8 mouse cellular contexts compared by ENCODE assay signal in genomic region chr5:139377468-139378270, GRCm38 (mm10). TPM values are rescaled to one million over a fixed set of nuclear protein-coding genes. Genes with fewer than 3 reads are reported as not detected.
DNase-seq lines count a peak whose midpoint lies in the region; ATAC-seq and TF ChIP-seq lines count a peak whose summit lies in the region.

Gene Gpr146 (plus strand): TSS chr5:139377697.

- no peak for ATAC-seq in heart, embryonic 12.5 days (ENCODE audit: insufficient number of reproducible peaks, low FRiP score)
- no peak for ATAC-seq in kidney, postnatal 0 days (replicated peaks; ENCODE audit: low FRiP score, low read depth)
- ATAC-seq in liver, postnatal 0 days: no peak

- TF ChIP-seq EP300 in liver, postnatal 0 days (IDR thresholded peaks at IDR 0.05; ENCODE audit: low read depth): no peak

- no peak for TF ChIP-seq CTCF in bone marrow, adult 2 months (IDR thresholded peaks at IDR 0.05; ENCODE audit: control insufficient read depth, insufficient read depth, low read length)
- no peak for TF ChIP-seq CTCF in kidney, postnatal 0 days (IDR thresholded peaks at IDR 0.05; ENCODE audit: low read depth)
- no peak for TF ChIP-seq CTCF in liver, postnatal 0 days (IDR thresholded peaks at IDR 0.05; ENCODE audit: low read depth)

- peak within 1 kb of the TSS; percentile 77 for H3K27ac ChIP-seq in bone marrow, adult 2 months (ENCODE audit: control insufficient read depth, insufficient read depth, low read depth, low read length, poor library complexity)
- peak within 1 kb of the TSS; percentile 97 for H3K27ac ChIP-seq in heart, embryonic 12.5 days (ENCODE audit: poor library complexity, severe bottlenecking)
- peak within 1 kb of the TSS; percentile 95 for H3K27ac ChIP-seq in kidney, postnatal 0 days
- peak within 1 kb of the TSS; percentile 99 for H3K27ac ChIP-seq in liver, postnatal 0 days (ENCODE audit: low read depth)

- no peaks in the 10 kb centered on the region for H3K27me3 ChIP-seq in heart, embryonic 12.5 days (replicated peaks)
- H3K27me3 ChIP-seq in kidney, postnatal 0 days (ENCODE audit: insufficient read depth, low read length): no peaks in the 10 kb centered on the region
- H3K27me3 ChIP-seq in liver, postnatal 0 days (ENCODE audit: insufficient read depth, low read length): no peaks in the 10 kb centered on the region

- peaks cover 18% of the 10 kb centered on the region for H3K4me1 ChIP-seq in bone marrow, adult 2 months (ENCODE audit: control insufficient read depth, insufficient read depth, low read length)
- H3K4me1 ChIP-seq in heart, embryonic 12.5 days (replicated peaks): peaks cover 75% of the 10 kb centered on the region
- H3K4me1 ChIP-seq in kidney, postnatal 0 days (replicated peaks; ENCODE audit: insufficient read depth, low read length): peaks cover 49% of the 10 kb centered on the region
- H3K4me1 ChIP-seq in liver, postnatal 0 days (ENCODE audit: insufficient read depth): peaks cover 74% of the 10 kb centered on the region

- H3K9me3 ChIP-seq in heart, embryonic 12.5 days (replicated peaks): no peaks in the 10 kb centered on the region
- H3K9me3 ChIP-seq in kidney, postnatal 0 days (replicated peaks; ENCODE audit: low read length): no peaks in the 10 kb centered on the region
- no peaks in the 10 kb centered on the region for H3K9me3 ChIP-seq in liver, postnatal 0 days (ENCODE audit: low read length)

- H3K36me3 ChIP-seq in heart, embryonic 12.5 days: no peaks in the 10 kb centered on the region
- no peaks in the 10 kb centered on the region for H3K36me3 ChIP-seq in kidney, postnatal 0 days (ENCODE audit: insufficient read depth, low read length)
- H3K36me3 ChIP-seq in liver, postnatal 0 days (replicated peaks; ENCODE audit: insufficient read depth, low read length): no peaks in the 10 kb centered on the region

- H3K4me2 ChIP-seq in heart, embryonic 12.5 days: peak within 1 kb of the TSS; percentile 89
- 0 out of 2 replicates have a peak within 1 kb of the TSS, but pooled peaks have one; percentile 13 for H3K4me2 ChIP-seq in kidney, postnatal 0 days (ENCODE audit: low read length)
- peak within 1 kb of the TSS; percentile 82 for H3K4me2 ChIP-seq in liver, postnatal 0 days (ENCODE audit: low read depth, low read length)

- peak within 1 kb of the TSS; percentile 46; the same call in 1 of the 2 replicates for H3K9ac ChIP-seq in heart, embryonic 12.5 days
- H3K9ac ChIP-seq in kidney, postnatal 0 days (ENCODE audit: low read depth, low read length): peak within 1 kb of the TSS; percentile 8; the same call in 1 of the 2 replicates
- peak within 1 kb of the TSS; percentile 40; the same call in 1 of the 2 replicates for H3K9ac ChIP-seq in liver, postnatal 0 days (replicated peaks)

- DNase-seq in right cerebral cortex, postnatal 4 days: peak; percentile 45
- no peak for DNase-seq in right cerebral cortex, adult 2 months (ENCODE audit: low spot score in 2 of 2)
- peak; percentile 73 for DNase-seq in kidney, postnatal 0 days (ENCODE audit: low spot score)
- DNase-seq in liver, postnatal 0 days: peak; percentile 51
- DNase-seq in thymus, postnatal 14 days: peak; percentile 55
- DNase-seq in right cerebral cortex, postnatal 36 days (ENCODE audit: low spot score in 2 of 2): no peak

- 0 out of 2 replicates have a peak, but pooled peaks have one; percentile 39 for TF ChIP-seq POLR2A in bone marrow, adult 2 months (IDR thresholded peaks at IDR 0.05; ENCODE audit: borderline replicate concordance, control insufficient read depth, low read depth, low read length)

- peak within 1 kb of the TSS; percentile 4 for H3K4me3 ChIP-seq in bone marrow, adult 2 months (replicated peaks; ENCODE audit: control insufficient read depth, low read depth, low read length)
- 0 out of 2 replicates have a peak within 1 kb of the TSS, but pooled peaks have one; percentile 7 for H3K4me3 ChIP-seq in heart, embryonic 12.5 days
- H3K4me3 ChIP-seq in kidney, postnatal 0 days (replicated peaks; ENCODE audit: low read depth, low read length): no peak within 1 kb of the TSS
- no peak within 1 kb of the TSS for H3K4me3 ChIP-seq in liver, postnatal 0 days (ENCODE audit: low read depth, low read length)

- 9% methylated on average over 18 of the region's 18 CpGs for WGBS in bone marrow, adult 2 months
- WGBS in heart, embryonic 12.5 days: 15% methylated on average over 18 of the region's 18 CpGs
- WGBS in kidney, postnatal 0 days: 45% methylated on average over 18 of the region's 18 CpGs
- WGBS in liver, postnatal 0 days (ENCODE audit: insufficient replicate concordance): 25% methylated on average over 18 of the region's 18 CpGs

RNA-seq across cellular contexts. Expression of gene Gpr146, which starts in this region (rescaled TPM):
- polyA plus RNA-seq in bone marrow, adult 2 months (2011; ENCODE audit: insufficient read depth, insufficient read length, low replicate concordance, missing spikeins): 14.6 and 20.1 TPM in 2 replicates
- polyA plus RNA-seq in heart, embryonic 12.5 days (2016; fragmentation: Nextera tagmentation; extraction: Ambion mirVana): 8.2 and 8.5 TPM in 2 replicates
- 7.6 and 7.8 TPM in 2 replicates for polyA plus RNA-seq in kidney, postnatal 0 days (2015; fragmentation: Nextera tagmentation; extraction: Ambion mirVana)
- 14.5 and 14.7 TPM in 2 replicates for polyA plus RNA-seq in liver, postnatal 0 days (2015; fragmentation: Nextera tagmentation; extraction: Ambion mirVana)

Comparison
In these comparisons a context has a peak if more than half of its experiments do, and no peak if none do; other contexts are left out.
1. DNase-seq: peak in right cerebral cortex, postnatal 4 days (single experiment), kidney, postnatal 0 days (single experiment), liver, postnatal 0 days (single experiment) and thymus, postnatal 14 days (single experiment); none in right cerebral cortex, adult 2 months (0 of 2) and right cerebral cortex, postnatal 36 days (0 of 2).
2. H3K4me3 ChIP-seq: peak in bone marrow, adult 2 months (single experiment) and heart, embryonic 12.5 days (single experiment); none in kidney, postnatal 0 days (single experiment) and liver, postnatal 0 days (single experiment).
3. H3K4me2 ChIP-seq: peak in every context shown above with its lines; median percentile 89 in heart, embryonic 12.5 days; 82 in liver, postnatal 0 days; 13 in kidney, postnatal 0 days.
4. Peak in every context shown above with its lines, with median percentiles within 50 percentile points of each other: H3K27ac ChIP-seq and H3K9ac ChIP-seq.